Mouse (Mus musculus): Measurements from ENCODE around the gene Dnajc4. TPM values are rescaled to one million over a fixed set of nuclear protein-coding genes. Genes with fewer than 3 reads are reported as not detected.
"Not testable (repeated sequence)": the region's sequence is repeated elsewhere in the genome, so short reads cannot be mapped to it uniquely, and the experiment has no call there.

The Dnajc4 gene
- total RNA-seq, 2 experiments from 2014 or later: 6.4 to 11.8 TPM

DNA sequence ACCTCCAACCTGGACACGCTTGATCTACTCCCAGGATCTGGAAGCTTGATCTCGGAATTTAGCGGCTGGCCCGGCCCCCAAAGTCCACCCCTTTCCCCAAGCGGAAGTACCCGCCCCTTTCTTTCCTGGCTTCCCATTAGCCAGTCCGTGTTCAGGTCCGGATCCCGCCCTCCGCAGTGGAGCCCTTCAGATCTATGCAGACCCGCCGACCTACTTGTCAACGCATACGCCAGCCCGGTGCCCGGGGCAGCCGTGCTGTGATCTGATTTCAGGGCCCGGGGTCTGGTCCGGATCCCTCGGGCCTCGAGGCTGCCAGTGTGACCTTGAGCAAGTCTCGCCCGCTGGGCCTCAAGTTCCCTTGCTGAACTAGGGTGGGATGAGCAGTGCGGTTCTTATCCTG lies 3.6 kb upstream of the Dnajc4 start, which contains the start of the genes Nudt22 and Trpt1:
Gene Nudt22, minus strand, starts transcription at position 112 of the 400 bp plus-strand sequence.
Gene Trpt1, plus strand, starts transcription at position 126 of the 400 bp plus-strand sequence.
- ATAC-seq (replicated peaks; ENCODE audit: poor library complexity, severe bottlenecking): peak; percentile 72

GRCm38 (mm10) chr19:6995255-6995991 lies 3.1 kb upstream of the Dnajc4 start:
- no peak for ATAC-seq (replicated peaks; ENCODE audit: poor library complexity, severe bottlenecking)

- no peak for ATAC-seq (replicated peaks; ENCODE audit: poor library complexity, severe bottlenecking)
Observed at GRCm38 (mm10) chr19:6994489-6994888, 2.1 kb upstream of the Dnajc4 start.

GRCm38 (mm10) chr19:6994002-6994401 lies 1.6 kb upstream of the Dnajc4 start:
- no peak for ATAC-seq (replicated peaks; ENCODE audit: poor library complexity, severe bottlenecking)

GRCm38 (mm10) chr19:6993011-6993770 lies 819 bp upstream of the Dnajc4 start:
- no peak for ATAC-seq (replicated peaks; ENCODE audit: poor library complexity, severe bottlenecking)

- not testable (repeated sequence) for ATAC-seq (replicated peaks; ENCODE audit: poor library complexity, severe bottlenecking)
Observed at GRCm38 (mm10) chr19:6991166-6991565, 1.2 kb downstream of the Dnajc4 start.

- no peak for ATAC-seq (replicated peaks; ENCODE audit: poor library complexity, severe bottlenecking)
Observed at GRCm38 (mm10) chr19:6990712-6991111, 1.7 kb downstream of the Dnajc4 start.

- no peak for ATAC-seq (replicated peaks; ENCODE audit: poor library complexity, severe bottlenecking)
Observed at GRCm38 (mm10) chr19:6989251-6989650, 3.1 kb downstream of the Dnajc4 start.

GRCm38 (mm10) chr19:6987904-6988285 lies 4.5 kb downstream of the Dnajc4 start:
- ATAC-seq (replicated peaks; ENCODE audit: poor library complexity, severe bottlenecking): no peak

DNA sequence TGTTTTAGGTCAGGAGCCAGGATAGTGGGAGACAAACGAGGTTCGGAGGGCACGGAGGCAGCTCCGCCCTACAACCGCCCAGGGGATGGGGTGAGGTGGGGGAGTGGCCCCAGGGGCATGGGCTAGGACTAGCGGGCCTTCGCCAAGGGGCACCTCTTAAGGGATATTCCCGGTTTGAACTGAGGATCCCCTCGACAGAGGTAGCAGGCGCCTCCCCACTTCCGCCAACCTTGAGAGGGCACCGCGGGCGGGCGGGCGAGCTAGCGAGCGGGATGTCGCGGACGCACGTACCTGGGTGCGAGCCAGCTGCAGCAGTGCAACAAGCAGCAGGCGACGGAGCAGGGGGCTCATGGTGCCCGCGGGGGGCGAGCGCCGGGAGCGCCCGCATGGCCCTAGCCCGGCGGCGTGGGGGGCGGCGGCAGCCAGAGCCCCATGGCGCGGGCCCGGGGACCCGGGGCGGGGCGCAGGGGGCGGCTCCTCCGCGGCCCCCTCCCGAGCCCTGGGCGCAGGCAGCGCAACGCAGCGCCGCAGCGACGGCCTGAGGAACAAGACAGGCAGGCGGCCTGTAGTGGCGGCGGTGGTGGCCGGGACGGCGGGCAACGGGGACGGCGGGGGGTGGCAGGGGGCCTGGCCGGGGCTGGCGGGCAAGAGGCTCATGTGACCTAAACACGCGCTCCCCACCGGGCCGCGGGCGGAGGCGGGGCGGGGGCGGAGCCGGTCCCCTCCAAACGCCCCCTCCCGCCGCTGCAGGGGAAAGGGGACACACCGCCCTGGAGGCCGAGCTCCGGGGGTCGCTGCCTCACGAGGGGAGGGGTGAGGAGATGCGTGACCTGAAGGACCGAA lies 5.1 kb downstream of the Dnajc4 start, which contains the start of gene Vegfb:
Gene Vegfb, minus strand, starts transcription at position 591 of the 843 bp plus-strand sequence.
- ATAC-seq (replicated peaks; ENCODE audit: poor library complexity, severe bottlenecking): peak; percentile 61

- no peak for ATAC-seq (replicated peaks; ENCODE audit: poor library complexity, severe bottlenecking)
Observed at GRCm38 (mm10) chr19:6985951-6986708, 6.2 kb downstream of the Dnajc4 start.

DNA sequence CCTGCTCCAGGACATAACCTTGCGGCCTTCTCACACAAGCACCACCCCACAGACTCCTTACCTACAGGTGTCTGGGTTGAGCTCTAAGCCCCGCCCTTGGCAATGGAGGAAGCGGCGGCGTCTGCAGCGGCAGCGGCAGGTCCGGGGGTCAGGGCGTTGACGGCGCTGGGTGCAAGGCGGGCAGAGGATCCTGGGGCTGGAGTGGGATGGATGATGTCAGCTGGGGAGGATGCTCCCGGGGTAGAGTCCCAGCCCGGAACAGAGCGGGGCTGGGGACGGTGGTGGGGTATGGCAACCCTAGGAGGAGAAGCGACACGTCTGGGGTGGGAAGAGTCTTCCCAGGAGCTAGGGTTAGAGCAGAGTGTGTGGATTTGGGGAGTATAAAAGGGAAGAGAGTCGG lies 7.1 kb downstream of the Dnajc4 start:
- ATAC-seq (replicated peaks; ENCODE audit: poor library complexity, severe bottlenecking): no peak

GRCm38 (mm10) chr19:6983621-6984020 lies 8.8 kb downstream of the Dnajc4 start:
- no peak for ATAC-seq (replicated peaks; ENCODE audit: poor library complexity, severe bottlenecking)

DNA sequence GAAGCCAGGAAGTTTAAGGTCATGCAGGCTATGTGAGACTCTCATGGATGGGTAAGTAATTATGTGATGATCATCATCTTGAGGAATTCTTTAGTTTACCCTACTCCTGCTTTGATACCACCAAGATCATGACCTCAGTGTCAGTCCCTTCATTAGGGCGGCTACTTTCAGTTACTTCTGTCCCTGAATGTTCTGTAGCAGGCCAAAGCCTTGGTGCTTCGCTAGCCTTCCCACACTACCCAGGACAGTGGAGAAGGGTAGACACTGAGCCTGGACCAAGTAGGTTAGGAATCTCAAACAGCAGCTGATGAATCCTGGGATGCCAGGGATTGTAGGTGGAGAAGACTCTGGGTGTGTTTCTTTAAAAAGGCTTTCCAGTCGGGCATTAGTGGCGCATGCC lies 10.9 kb downstream of the Dnajc4 start:
- no peak for ATAC-seq (replicated peaks; ENCODE audit: poor library complexity, severe bottlenecking)

DNA sequence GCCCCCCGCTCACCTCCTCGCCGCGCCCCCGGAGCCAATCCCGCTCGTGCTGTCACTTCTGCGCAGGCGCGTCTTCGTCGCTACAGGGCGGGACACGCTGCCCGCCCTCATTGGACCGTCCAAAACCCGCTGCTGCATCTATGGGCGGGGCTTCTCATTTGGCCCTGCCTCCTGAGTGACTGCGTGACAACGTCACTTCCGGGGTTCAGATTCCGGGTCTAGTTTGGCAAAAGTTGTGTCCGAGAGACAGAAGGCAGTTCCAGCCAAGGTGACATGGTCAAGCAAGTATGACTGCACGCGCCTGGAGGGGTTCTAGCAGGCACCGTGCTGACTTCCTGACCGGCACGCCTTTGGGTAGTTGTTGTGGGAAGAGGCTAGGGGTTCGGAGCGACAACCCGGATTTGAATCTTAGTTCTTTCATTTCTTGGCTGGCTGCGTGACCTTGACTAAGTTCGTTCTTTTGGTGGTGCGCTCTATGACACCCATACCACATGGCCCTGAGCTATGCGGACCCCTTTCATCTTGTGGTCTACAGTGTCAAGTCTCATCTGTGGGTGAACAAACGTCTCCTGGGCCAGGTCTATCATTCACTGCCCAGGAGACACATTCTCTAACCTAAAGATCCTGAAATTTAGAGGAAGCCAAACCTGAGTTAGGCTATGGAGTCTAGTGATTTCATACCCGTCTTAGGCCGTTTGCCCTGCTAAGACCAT lies 11.8 kb downstream of the Dnajc4 start, which contains the start of gene Fkbp2:
Gene Fkbp2, minus strand, starts transcription at position 121 of the 713 bp plus-strand sequence.
- peak; percentile 49 for ATAC-seq (replicated peaks; ENCODE audit: poor library complexity, severe bottlenecking)

GRCm38 (mm10) chr19:6979486-6980380 lies 12.6 kb downstream of the Dnajc4 start:
- ATAC-seq (replicated peaks; ENCODE audit: poor library complexity, severe bottlenecking): peak; percentile 77

DNA sequence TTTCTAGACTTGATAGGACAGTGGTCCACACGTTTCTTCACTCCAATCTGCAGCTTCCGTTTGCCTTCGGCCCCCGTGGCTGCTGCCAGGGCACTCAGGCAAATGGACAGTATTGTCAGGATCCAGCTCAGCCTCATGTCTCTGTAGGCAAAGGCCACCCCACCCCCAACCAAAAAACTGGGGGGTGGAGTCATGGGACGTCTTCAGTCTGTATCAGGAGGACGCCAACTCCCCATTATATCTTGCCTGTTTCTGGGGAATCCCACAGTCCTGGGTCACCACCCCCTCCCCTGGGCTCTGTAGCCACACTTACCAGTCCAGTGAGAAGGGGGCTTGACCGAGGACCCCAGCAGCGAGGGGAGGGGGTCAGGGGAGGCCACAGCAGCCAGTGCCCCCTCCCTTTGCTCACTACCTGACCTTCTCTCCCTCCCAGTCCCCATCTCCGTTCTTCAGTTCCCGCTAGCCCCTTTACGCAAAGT lies 13.3 kb downstream of the Dnajc4 start:
- ATAC-seq (replicated peaks; ENCODE audit: poor library complexity, severe bottlenecking): no peak

- ATAC-seq (replicated peaks; ENCODE audit: poor library complexity, severe bottlenecking): no peak
Observed at GRCm38 (mm10) chr19:6978639-6978974, 13.8 kb downstream of the Dnajc4 start.
